Mouse (Mus musculus) limb, embryonic 14.5 days (tissue): Measurements from ENCODE around the gene Agbl2. TPM values are rescaled to one million over a fixed set of nuclear protein-coding genes. Genes with fewer than 3 reads are reported as not detected.

Experiments
- ATAC-seq: fragments of 200-750 bp; cut with Nextera tagmentation; 2 replicates; pipeline ENCODE4 v1.8.0; 2017; ENCODE audit warnings: low read depth, moderate number of reproducible peaks, moderate TSS enrichment; ENCODE audit not compliant: low FRiP score
- DNase-seq: peaks from one replicate; pipeline ENCODE4 v3.0.0-alpha.2; 2015; ENCODE audit warnings: low spot score
- H3K27ac ChIP-seq: fragments of 300-500 bp; sonication (generic); replicated peaks from 2 replicates; pipeline ENCODE4 v1.5.1; 2014; ENCODE audit warnings: low read depth, mild to moderate bottlenecking, low read length, moderate library complexity, mixed read lengths
- H3K27me3 ChIP-seq: fragments of 300-500 bp; sonication (generic); 2 replicates; pipeline ENCODE4 v1.6.1; 2014; ENCODE audit warnings: low read length, mixed read lengths; ENCODE audit not compliant: control insufficient read depth, insufficient read depth
- H3K36me3 ChIP-seq: fragments of 300-500 bp; sonication (generic); 2 replicates; pipeline ENCODE4 v1.6.1; 2014; ENCODE audit warnings: mild to moderate bottlenecking, low read length, moderate library complexity, mixed read lengths; ENCODE audit not compliant: control insufficient read depth, insufficient read depth
- H3K4me1 ChIP-seq: fragments of 300-500 bp; sonication (generic); 2 replicates; pipeline ENCODE4 v1.6.1; 2014; ENCODE audit warnings: antibody characterized with exemption, low read length, mixed read lengths; ENCODE audit not compliant: control insufficient read depth, insufficient read depth
- H3K4me2 ChIP-seq: fragments of 300-500 bp; sonication (generic); replicated peaks from 2 replicates; pipeline ENCODE4 v1.6.1; 2014; ENCODE audit warnings: low read depth, mild to moderate bottlenecking, low read length, moderate library complexity; ENCODE audit not compliant: severe bottlenecking
- H3K4me3 ChIP-seq: fragments of 300-500 bp; sonication (generic); replicated peaks from 2 replicates; pipeline ENCODE4 v1.5.1; 2014; ENCODE audit warnings: low read length
- H3K9ac ChIP-seq: fragments of 300-500 bp; sonication (generic); 2 replicates; pipeline ENCODE4 v1.6.1; 2014; ENCODE audit warnings: mild to moderate bottlenecking, low read depth, low read length, moderate library complexity; ENCODE audit not compliant: severe bottlenecking
- H3K9me3 ChIP-seq: fragments of 300-500 bp; sonication (generic); 2 replicates; pipeline ENCODE4 v1.6.1; 2016; ENCODE audit warnings: low read length; ENCODE audit not compliant: control insufficient read depth
- POLR2A ChIP-seq: fragments of 200-500 bp; IDR thresholded peaks from 2 replicates; pipeline ENCODE4 v1.8.0; 2012; ENCODE audit warnings: inconsistent platforms, mild to moderate bottlenecking, moderate library complexity, borderline replicate concordance; ENCODE audit not compliant: insufficient read depth, insufficient read length; ENCODE audit errors: extremely low read depth
- whole genome bisulfite sequencing: fragments of 180-500 bp; shearing (Covaris S2); extraction: QIAGEN DNeasy Blood & Tissue Kit; methylation state at CpG from one replicate; pipeline ENCODE4 v1.1.7; 2014; 5-methylcytosine and 5-hydroxymethylcytosine counted together
- polyA plus RNA-seq, 2 experiments: library from polyadenylated mRNA; depleted of rRNA in 1 of 2; stranded (reverse) in 1 of 2; unstranded in 1 of 2; fragments of >200 nt; fragmentation: Nextera tagmentation in 1 of 2; extraction: Ambion mirVana in 1 of 2; gene quantifications; 2 replicates each; pipeline versions ENCODE4 v1.2.1 to v1.2.3; 2012 to 2014

Gene Agbl2
- 2.2 and 2.3 TPM in 2 replicates for polyA plus RNA-seq (2012; rRNA removed)
- polyA plus RNA-seq (2014; fragmentation: Nextera tagmentation; extraction: Ambion mirVana): 1.4 and 2.1 TPM in 2 replicates

DNA sequence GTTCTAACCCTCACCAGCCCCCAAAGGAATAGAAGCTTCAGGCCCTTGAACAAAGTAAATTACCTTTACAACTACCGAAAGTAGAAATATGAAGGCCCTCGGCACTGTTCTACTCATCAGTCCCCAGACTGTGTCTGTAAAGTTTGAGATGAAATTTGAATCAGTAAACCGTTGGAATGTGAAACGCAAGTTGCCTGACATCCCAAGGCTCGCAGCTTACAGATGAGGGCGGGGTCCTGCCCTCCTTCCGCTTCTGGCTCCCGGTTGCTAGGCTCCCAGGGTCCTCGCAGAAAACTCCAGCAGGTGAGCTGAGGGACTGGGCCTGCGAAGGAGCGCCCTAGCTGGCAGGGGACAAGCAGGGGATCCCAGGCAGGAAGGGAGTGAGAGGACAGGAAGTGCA lies at the start of gene Agbl2:
Gene Agbl2 (plus strand): TSS at position 270 of the 400 bp plus-strand sequence.
- Histone ChIP-seq H3K4me1 (0 out of 2 replicates have a peak, but pooled peaks cover 11% of the 10 kb centered on the region), H3K4me3 (peak within 1 kb of the TSS; percentile 45), H3K27me3 (peaks cover 15% of the 10 kb centered on the region; the same call in 1 of the 2 replicates), H3K4me2 (peak within 1 kb of the TSS; percentile 93), H3K27ac (no peak within 1 kb of the TSS), H3K36me3 (peaks cover 32% of the 10 kb centered on the region), H3K9ac (peak within 1 kb of the TSS; percentile 57), H3K9me3 (no peaks in the 10 kb centered on the region)
- no peak for TF ChIP-seq POLR2A
- DNase-seq (peak; percentile 22), ATAC-seq (peak; percentile 75; the same call in 1 of the 2 replicates)
- 3% methylated on average over 11 of the region's 11 CpGs for WGBS

DNA sequence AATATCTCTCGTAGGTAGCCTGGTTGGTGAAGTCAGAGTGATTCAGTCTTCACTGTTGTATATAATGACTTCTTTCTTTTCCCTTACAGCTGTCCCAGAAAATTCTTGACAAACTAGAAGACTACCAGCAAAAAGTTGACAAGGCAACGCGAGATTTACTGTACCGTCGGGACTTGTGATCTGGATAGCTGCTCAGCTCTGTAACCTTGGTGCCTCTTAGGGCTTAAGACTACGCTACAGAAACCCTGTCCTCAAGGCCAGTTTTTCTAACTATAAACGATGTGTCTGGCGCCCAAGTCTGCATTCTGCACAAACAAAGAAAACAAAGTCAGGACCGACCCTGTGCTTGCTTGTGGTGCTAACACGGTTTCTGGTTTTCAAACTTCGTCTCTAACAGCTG lies 47.2 kb upstream of the Agbl2 start:
- no peak overlapping the region for H3K27ac ChIP-seq
- H3K36me3 ChIP-seq: peaks cover 71% of the 10 kb centered on the region
- no peaks in the 10 kb centered on the region for H3K4me1 ChIP-seq
- no peak for ATAC-seq
- H3K27me3 ChIP-seq: no peaks in the 10 kb centered on the region
- H3K9me3 ChIP-seq: no peaks in the 10 kb centered on the region
- H3K4me2 ChIP-seq: no peak overlapping the region
- no peak for DNase-seq
- WGBS: 82% methylated on average over 11 of the region's 11 CpGs
- H3K4me3 ChIP-seq: no peak overlapping the region
- no peak for TF ChIP-seq POLR2A
- H3K9ac ChIP-seq: no peak overlapping the region

DNA sequence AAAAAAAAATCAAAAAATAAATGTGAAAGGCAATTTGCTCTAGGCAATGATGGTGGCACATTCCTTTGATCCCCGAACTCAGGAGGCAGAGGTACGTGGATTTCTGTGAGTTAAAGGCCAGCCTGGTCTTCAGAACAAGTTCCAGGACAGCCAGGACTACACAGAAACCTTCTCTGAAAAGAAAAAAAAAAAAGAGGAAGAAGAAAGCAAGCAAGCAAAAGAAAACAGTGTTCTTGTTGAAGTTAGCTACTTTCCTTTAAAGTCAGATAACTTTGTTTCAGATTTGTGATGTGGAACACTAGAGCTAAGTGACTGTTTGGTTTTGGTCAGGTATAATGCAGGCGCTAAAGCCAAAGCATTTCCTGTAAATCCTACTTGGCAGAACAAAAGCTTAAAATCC lies 43.7 kb upstream of the Agbl2 start:
- Histone ChIP-seq H3K9ac (no peak overlapping the region), H3K36me3 (peaks cover 40% of the 10 kb centered on the region), H3K27me3 (no peaks in the 10 kb centered on the region), H3K4me3 (no peak overlapping the region), H3K4me2 (no peak overlapping the region), H3K27ac (no peak overlapping the region), H3K9me3 (no peaks in the 10 kb centered on the region), H3K4me1 (no peaks in the 10 kb centered on the region)
- no peak for ATAC-seq
- 95% methylated on average over 3 of the region's 3 CpGs for WGBS
- no peak for DNase-seq
- TF ChIP-seq POLR2A: no peak

- Histone ChIP-seq H3K4me1 (no peaks in the 10 kb centered on the region), H3K4me3 (no peak overlapping the region), H3K27ac (no peak overlapping the region), H3K27me3 (no peaks in the 10 kb centered on the region), H3K9ac (no peak overlapping the region), H3K4me2 (no peak overlapping the region), H3K36me3 (peaks cover 34% of the 10 kb centered on the region), H3K9me3 (no peaks in the 10 kb centered on the region)
- ATAC-seq: no peak
- no peak for TF ChIP-seq POLR2A
- WGBS: 84% methylated on average over 3 of the region's 3 CpGs
- DNase-seq: no peak
These were observed 43.2 kb upstream of the Agbl2 start for GRCm38 (mm10) chr2:90739327-90739726.

DNA sequence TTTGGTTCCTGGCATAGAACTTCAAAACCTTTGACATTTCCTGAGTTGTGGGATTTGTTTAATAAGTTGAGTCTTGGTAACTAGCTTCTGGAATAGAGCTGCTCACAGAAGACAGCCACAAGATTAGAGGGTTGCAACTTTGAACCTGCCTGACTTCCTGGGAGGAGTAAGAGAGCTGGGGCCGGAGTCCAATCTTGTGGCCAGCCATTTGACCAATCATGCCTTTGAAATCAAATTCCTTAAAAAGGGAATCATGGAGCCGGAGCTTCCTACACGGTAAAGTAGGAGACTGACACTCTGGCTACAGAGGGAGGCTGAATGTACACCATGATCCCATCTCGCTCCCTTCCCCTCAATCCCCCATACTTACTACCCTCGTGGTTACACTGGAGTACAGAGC lies 42.6 kb upstream of the Agbl2 start:
- Histone ChIP-seq H3K27me3 (no peaks in the 10 kb centered on the region), H3K9ac (no peak overlapping the region), H3K4me1 (no peaks in the 10 kb centered on the region), H3K27ac (no peak overlapping the region), H3K4me2 (no peak overlapping the region), H3K4me3 (no peak overlapping the region), H3K36me3 (peaks cover 28% of the 10 kb centered on the region), H3K9me3 (no peaks in the 10 kb centered on the region)
- 83% methylated on average over 5 of the region's 5 CpGs for WGBS
- no peak for TF ChIP-seq POLR2A
- no peak for ATAC-seq
- DNase-seq: no peak
